Mouse (Mus musculus) embryonic facial prominence, embryonic 11.5 days (tissue): ENCODE results near the gene Foxn3. TPM values are rescaled to one million over a fixed set of nuclear protein-coding genes. Genes with fewer than 3 reads are reported as not detected.

Experiments used
- ATAC-seq: fragments of 200-750 bp; cut with Nextera tagmentation; replicated peaks from 2 replicates; pipeline ENCODE4 v1.8.0; 2017; ENCODE audit warnings: low read depth; ENCODE audit not compliant: insufficient number of reproducible peaks, low FRiP score, low TSS enrichment
- DNase-seq: peaks from one replicate; pipeline ENCODE4 v3.0.0-alpha.2; 2015; ENCODE audit warnings: low spot score
- H3K27ac ChIP-seq: fragments of 300-500 bp; sonication (generic); replicated peaks from 2 replicates; pipeline ENCODE4 v1.5.1; 2014; ENCODE audit warnings: mild to moderate bottlenecking, low read depth, low read length, control low read depth
- H3K27me3 ChIP-seq: fragments of 300-500 bp; sonication (generic); 2 replicates; pipeline ENCODE4 v1.6.1; 2014; ENCODE audit warnings: mild to moderate bottlenecking, low read length, moderate library complexity, mixed read lengths; ENCODE audit not compliant: control insufficient read depth, insufficient read depth
- H3K36me3 ChIP-seq: fragments of 300-500 bp; sonication (generic); replicated peaks from 2 replicates; pipeline ENCODE4 v1.6.1; 2014; ENCODE audit warnings: low read depth, mild to moderate bottlenecking, low read length, moderate library complexity, mixed read lengths; ENCODE audit not compliant: control insufficient read depth, insufficient read depth
- H3K4me1 ChIP-seq: fragments of 300-500 bp; sonication (generic); 2 replicates; pipeline ENCODE4 v1.6.1; 2014; ENCODE audit warnings: low read length, mixed read lengths; ENCODE audit not compliant: control insufficient read depth, insufficient read depth
- H3K4me2 ChIP-seq: fragments of 300-500 bp; sonication (generic); 2 replicates; pipeline ENCODE4 v1.6.1; 2014; ENCODE audit warnings: low read depth, mild to moderate bottlenecking, control low read depth, low read length, moderate library complexity
- H3K4me3 ChIP-seq: fragments of 300-500 bp; sonication (generic); 2 replicates; pipeline ENCODE4 v1.5.1; 2014; ENCODE audit warnings: low read depth, low read length, control low read depth
- H3K9ac ChIP-seq: fragments of 300-500 bp; sonication (generic); replicated peaks from 2 replicates; pipeline ENCODE4 v1.6.1; 2014; ENCODE audit warnings: mild to moderate bottlenecking, control low read depth, low read length
- H3K9me3 ChIP-seq: fragments of 300-500 bp; sonication (generic); replicated peaks from 2 replicates; pipeline ENCODE4 v1.6.1; 2016; ENCODE audit warnings: mild to moderate bottlenecking, low read length, inconsistent platforms, mixed read lengths; ENCODE audit not compliant: control insufficient read depth
- WGBS: fragments of 180-500 bp; shearing (Covaris S2); extraction: QIAGEN DNeasy Blood & Tissue Kit; methylation state at CpG from one replicate; pipeline ENCODE4 v1.1.7; 2014; 5-methylcytosine and 5-hydroxymethylcytosine counted together
- polyA plus RNA-seq: library from polyadenylated mRNA; unstranded; fragments of >200 nt; fragmentation: Nextera tagmentation; extraction: Ambion mirVana; gene quantifications from 2 replicates; pipeline ENCODE4 v1.2.1, GENCODE M21; 2014

The Foxn3 gene
- polyA plus RNA-seq, 1 experiment from 2014 or later: 80.5 TPM

- DNase-seq: peak; percentile 16
- Histone ChIP-seq H3K4me1 (no peaks in the 10 kb centered on the region), H3K4me2 (no peak overlapping the region), H3K9ac (no peak overlapping the region), H3K4me3 (no peak overlapping the region), H3K27me3 (no peaks in the 10 kb centered on the region), H3K36me3 (no peaks in the 10 kb centered on the region), H3K9me3 (no peaks in the 10 kb centered on the region), H3K27ac (no peak overlapping the region)
- ATAC-seq: no peak
- WGBS: 84% methylated on average over 12 of the region's 12 CpGs
Observed at GRCm38 (mm10) chr12:99467256-99467883, 96.0 kb downstream of the Foxn3 start.

- Histone ChIP-seq H3K27ac (no peak overlapping the region), H3K36me3 (no peaks in the 10 kb centered on the region), H3K9me3 (no peaks in the 10 kb centered on the region), H3K4me3 (no peak overlapping the region), H3K27me3 (no peaks in the 10 kb centered on the region), H3K4me2 (no peak overlapping the region), H3K4me1 (no peaks in the 10 kb centered on the region), H3K9ac (no peak overlapping the region)
- 85% methylated on average over 5 of the region's 5 CpGs for WGBS
- DNase-seq: no peak
- ATAC-seq: no peak
Observed at GRCm38 (mm10) chr12:99466426-99466825, 97.0 kb downstream of the Foxn3 start.

GRCm38 (mm10) chr12:99464291-99464690 lies 99.1 kb downstream of the Foxn3 start:
- Histone ChIP-seq H3K27ac (no peak overlapping the region), H3K4me2 (no peak overlapping the region), H3K4me3 (no peak overlapping the region), H3K36me3 (no peaks in the 10 kb centered on the region), H3K9ac (no peak overlapping the region), H3K27me3 (no peaks in the 10 kb centered on the region), H3K4me1 (no peaks in the 10 kb centered on the region), H3K9me3 (no peaks in the 10 kb centered on the region)
- no peak for ATAC-seq
- WGBS: 75% methylated on average over 5 of the region's 5 CpGs
- DNase-seq: no peak

- Histone ChIP-seq H3K4me2 (no peak overlapping the region), H3K4me1 (no peaks in the 10 kb centered on the region), H3K27ac (no peak overlapping the region), H3K9ac (no peak overlapping the region), H3K36me3 (no peaks in the 10 kb centered on the region), H3K27me3 (no peaks in the 10 kb centered on the region), H3K9me3 (no peaks in the 10 kb centered on the region), H3K4me3 (no peak overlapping the region)
- WGBS: 95% methylated on average over 1 of the region's 1 CpGs
- DNase-seq (no peak), ATAC-seq (no peak)
Observed at GRCm38 (mm10) chr12:99462846-99463245, 100.5 kb downstream of the Foxn3 start.

- no peaks in the 10 kb centered on the region for H3K27me3 ChIP-seq
- ATAC-seq: no peak
- DNase-seq: no peak
- H3K36me3 ChIP-seq: no peaks in the 10 kb centered on the region
- no peaks in the 10 kb centered on the region for H3K9me3 ChIP-seq
- H3K4me2 ChIP-seq: no peak overlapping the region
- H3K4me1 ChIP-seq: no peaks in the 10 kb centered on the region
- no peak overlapping the region for H3K4me3 ChIP-seq
- no peak overlapping the region for H3K9ac ChIP-seq
- H3K27ac ChIP-seq: no peak overlapping the region
Observed at GRCm38 (mm10) chr12:99462302-99462701, 101.1 kb downstream of the Foxn3 start.

GRCm38 (mm10) chr12:99457521-99458205 lies 105.7 kb downstream of the Foxn3 start:
- Histone ChIP-seq H3K9ac (no peak overlapping the region), H3K4me1 (no peaks in the 10 kb centered on the region), H3K27me3 (no peaks in the 10 kb centered on the region), H3K27ac (no peak overlapping the region), H3K9me3 (no peaks in the 10 kb centered on the region), H3K4me3 (no peak overlapping the region), H3K4me2 (no peak overlapping the region), H3K36me3 (no peaks in the 10 kb centered on the region)
- ATAC-seq (no peak), DNase-seq (no peak)
- WGBS: 77% methylated on average over 10 of the region's 10 CpGs

GRCm38 (mm10) chr12:99455580-99455979 lies 107.8 kb downstream of the Foxn3 start:
- Histone ChIP-seq H3K4me3 (no peak overlapping the region), H3K4me2 (no peak overlapping the region), H3K36me3 (no peaks in the 10 kb centered on the region), H3K9me3 (no peaks in the 10 kb centered on the region), H3K27me3 (no peaks in the 10 kb centered on the region), H3K9ac (no peak overlapping the region), H3K27ac (no peak overlapping the region), H3K4me1 (no peaks in the 10 kb centered on the region)
- DNase-seq (no peak), ATAC-seq (no peak)
- WGBS: 91% methylated on average over 8 of the region's 8 CpGs

- H3K9me3 ChIP-seq: no peaks in the 10 kb centered on the region
- H3K4me3 ChIP-seq: no peak overlapping the region
- H3K27ac ChIP-seq: no peak overlapping the region
- DNase-seq (no peak), ATAC-seq (no peak)
- WGBS: 55% methylated on average over 9 of the region's 9 CpGs
- H3K9ac ChIP-seq: no peak overlapping the region
- no peaks in the 10 kb centered on the region for H3K27me3 ChIP-seq
- no peaks in the 10 kb centered on the region for H3K4me1 ChIP-seq
- no peak overlapping the region for H3K4me2 ChIP-seq
- no peaks in the 10 kb centered on the region for H3K36me3 ChIP-seq
Observed at GRCm38 (mm10) chr12:99454394-99454793, 109.0 kb downstream of the Foxn3 start.
